Mouse (Mus musculus) embryo, embryonic 10 days (tissue): ENCODE measurements around the gene Arhgef40.
A peak's percentile ranks its signal among the peaks of the same experiment; 100 is the strongest.

ENCODE experiments used
- DNase-seq: peaks from one replicate; pipeline ENCODE4 v3.0.0-alpha.2; 2015; ENCODE audit warnings: low spot score

Arhgef40 gene

DNA sequence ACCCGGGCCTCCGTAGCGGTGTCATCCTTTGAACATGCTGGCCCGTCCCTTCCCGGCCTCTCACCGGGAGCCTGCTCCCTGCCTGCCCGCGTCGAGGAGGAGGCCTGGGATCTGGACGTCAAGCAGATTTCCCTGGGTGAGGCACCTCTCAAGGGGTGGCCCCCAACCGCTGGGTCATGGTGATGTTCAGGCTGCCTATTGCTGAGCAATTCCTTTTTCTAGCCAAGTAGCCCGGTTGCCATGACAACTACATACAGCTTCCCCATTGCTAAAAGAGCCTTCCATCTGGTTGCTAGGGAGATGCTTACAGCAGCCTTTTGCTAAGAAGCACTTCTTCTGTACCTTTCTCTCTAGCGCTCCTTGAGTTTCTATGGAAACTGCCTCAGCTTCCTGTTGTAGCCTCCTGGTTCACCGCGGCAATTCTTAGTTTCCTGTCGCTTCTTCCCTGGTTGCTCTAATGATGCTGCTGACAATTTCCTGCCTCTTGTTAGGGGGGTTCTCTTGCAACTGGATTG, 19.5 kb downstream of the Arhgef40 start:
- DNase-seq: peak; percentile 79

DNA sequence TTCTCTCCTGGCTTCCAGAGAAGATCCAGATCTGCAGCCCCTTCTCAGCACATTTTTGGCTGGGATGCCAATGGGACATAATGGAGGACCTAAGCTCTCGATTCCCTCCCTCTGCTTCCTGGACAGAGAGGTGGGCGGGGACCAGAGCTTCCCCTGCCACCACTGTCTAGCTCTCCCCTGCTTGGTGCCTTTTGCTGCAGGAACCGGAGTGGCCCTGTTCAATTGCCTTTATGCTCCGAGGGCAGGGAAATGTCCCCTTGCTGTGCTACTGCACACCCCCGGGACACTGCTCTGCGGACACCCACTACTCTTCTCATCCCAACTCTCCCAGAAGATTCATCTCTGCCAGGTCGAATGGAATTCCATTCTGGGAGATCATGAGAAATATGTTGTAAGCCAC, 20.6 kb downstream of the Arhgef40 start:
- no peak for DNase-seq

DNA sequence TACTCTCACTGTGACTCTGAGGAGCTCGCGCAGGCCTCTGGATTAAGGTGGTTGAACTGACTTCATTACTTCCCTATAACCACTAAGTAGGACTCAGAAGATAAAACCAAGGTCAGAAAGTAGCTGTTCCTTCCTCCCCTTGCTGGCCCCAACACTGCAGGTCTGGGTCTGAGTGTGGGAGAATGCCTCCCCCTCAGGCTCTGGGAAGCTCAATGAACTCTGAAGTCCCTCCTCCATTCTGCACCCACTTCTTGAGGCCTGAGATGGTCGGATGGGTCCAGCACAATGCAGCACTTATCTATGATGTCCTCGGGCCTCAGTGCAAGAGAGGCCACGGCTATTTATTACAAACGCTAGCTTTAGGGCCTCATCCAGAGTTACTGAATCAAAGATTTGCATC, 21.1 kb downstream of the Arhgef40 start:
- DNase-seq: no peak

GRCm38 (mm10) chr14:52006241-52006640, 21.7 kb downstream of the Arhgef40 start:
- no peak for DNase-seq

- DNase-seq: no peak
These were observed 22.3 kb downstream of the Arhgef40 start for GRCm38 (mm10) chr14:52006771-52007170.

GRCm38 (mm10) chr14:52008321-52009203, 24.0 kb downstream of the Arhgef40 start:
- peak; percentile 89 for DNase-seq

DNA sequence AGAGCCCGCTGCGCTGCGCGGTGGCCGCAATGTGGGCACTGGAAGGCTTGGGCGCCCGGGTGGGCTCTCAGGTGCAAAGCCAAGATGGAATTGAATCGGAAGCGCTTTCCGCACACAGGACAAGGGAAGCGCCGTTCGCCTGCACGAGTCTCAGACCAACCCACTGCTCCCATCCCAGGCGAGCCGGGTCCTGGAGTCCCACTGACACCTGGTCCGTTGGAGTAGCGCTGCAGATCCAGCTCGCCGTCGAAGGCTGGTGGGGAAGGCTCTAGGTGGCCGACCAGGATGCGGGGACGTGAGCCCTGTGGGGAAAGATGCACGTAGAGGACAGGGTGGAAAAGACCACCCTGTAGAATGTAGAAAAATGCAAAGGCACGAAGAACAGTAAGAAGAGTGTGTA, 24.8 kb downstream of the Arhgef40 start:
- no peak for DNase-seq

DNA sequence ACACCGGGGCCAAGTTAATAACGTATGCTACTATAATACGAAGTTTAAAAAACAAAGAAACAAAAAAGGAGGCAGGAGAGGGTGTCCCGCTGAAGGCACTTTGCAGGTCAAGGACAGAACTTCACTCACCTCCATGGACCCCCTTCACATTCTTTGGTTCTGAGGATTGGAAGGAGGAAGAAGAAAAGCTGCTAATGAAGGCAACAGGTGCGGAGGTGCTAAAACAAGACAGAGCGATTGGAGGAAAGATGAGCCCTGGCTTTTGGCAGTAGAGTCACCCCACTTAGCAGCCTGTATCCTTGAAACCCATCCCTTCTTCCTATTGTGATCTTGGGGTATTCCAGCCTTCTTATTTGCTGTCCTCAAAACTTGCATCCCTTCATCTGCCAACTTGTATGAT, 25.3 kb downstream of the Arhgef40 start:
- no peak for DNase-seq

GRCm38 (mm10) chr14:52010446-52011111, 26.1 kb downstream of the Arhgef40 start:
- peak; percentile 87 for DNase-seq

- DNase-seq: peak; percentile 59
These were observed 27.2 kb downstream of the Arhgef40 start for GRCm38 (mm10) chr14:52011683-52012082.

GRCm38 (mm10) chr14:52012085-52012484, 27.6 kb downstream of the Arhgef40 start:
- no peak for DNase-seq

- no peak for DNase-seq
These were observed 28.0 kb downstream of the Arhgef40 start for GRCm38 (mm10) chr14:52012553-52012952.

DNA sequence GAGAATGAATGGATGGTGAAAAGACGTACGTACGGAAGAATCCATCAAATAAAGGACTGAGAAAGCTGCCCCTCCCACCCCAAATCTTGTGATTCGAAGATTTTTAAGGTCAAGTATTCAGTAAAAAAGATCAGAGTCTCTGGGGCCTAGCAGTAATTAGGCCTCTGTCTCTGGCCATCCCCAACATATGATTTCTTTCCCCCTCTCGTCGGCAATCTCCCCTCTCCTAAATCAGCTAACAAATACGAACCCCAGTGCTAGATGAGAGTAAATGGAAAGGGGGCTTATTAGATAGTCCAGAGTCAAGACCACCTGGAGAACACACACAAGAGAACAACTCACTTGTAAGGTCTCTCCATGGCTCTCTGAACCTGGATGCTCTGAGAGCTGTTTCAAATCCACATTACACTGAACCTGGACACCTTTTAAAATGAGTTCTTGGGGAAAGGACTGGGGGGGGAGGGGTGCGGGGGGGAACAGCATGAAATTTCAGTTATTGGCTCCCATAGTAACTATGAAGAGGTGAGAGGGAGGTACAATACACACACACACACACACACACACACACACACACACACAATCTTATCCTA, 28.6 kb downstream of the Arhgef40 start:
- DNase-seq: no peak

- peak; percentile 37 for DNase-seq
These were observed 29.3 kb downstream of the Arhgef40 start for GRCm38 (mm10) chr14:52013771-52014219.

DNA sequence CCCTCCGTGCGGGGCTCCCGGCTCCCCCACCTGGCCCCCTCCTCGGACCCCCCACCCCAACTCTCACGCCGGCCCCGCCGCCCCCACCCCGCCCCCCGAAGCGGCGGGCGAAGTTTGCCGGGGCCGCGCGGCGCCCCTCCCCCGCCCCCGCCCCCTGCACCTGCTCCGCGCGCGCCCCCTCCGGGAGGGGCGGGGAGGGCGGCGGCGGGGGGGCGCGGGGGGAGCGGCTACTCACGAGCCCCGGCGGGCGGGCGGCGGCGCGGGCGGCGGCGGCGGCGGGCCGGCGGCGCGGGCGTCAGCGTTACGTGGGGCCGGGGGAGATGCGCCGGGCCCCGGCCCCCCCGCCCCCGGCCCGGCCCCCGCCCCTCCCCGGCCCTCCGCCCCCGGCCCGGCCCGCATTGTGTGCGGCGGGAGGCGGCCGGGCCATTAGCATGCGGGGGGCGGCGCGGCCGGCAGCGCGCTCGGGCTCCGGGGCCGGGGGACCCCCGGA, 29.8 kb downstream of the Arhgef40 start:
- no peak for DNase-seq

DNA sequence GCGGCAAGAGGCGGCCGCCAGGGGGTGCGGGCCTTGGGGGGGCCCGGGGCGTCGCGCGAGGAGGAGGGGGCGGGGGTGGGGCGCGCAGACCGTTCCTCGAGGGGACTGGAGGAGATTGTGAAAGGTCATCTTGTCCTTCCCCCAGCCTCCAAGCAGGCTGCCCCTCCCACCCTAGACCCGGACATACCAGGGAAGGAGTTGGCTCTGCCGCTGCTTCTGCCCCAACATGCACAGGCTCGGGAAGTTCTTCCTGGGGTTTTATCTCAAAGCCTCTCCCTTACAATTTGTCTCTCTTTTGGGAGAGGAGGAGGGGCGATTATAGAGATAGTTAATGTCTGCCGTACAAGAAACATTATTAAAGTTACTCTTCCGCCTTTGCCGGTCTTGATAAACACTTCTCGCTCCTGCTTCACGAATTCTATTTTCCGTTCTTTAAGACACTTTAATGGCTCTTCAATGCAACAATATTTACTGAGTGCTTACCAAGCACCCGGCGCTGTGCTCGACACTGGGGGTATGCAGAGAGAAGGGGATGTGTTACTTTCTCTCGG, 30.3 kb downstream of the Arhgef40 start:
- DNase-seq: peak; percentile 82

GRCm38 (mm10) chr14:52015445-52016100, 31.1 kb downstream of the Arhgef40 start, which contains the start of gene Tmem253:
Tmem253 (plus strand) TSS chr14:52015658.
- no peak for DNase-seq

DNA sequence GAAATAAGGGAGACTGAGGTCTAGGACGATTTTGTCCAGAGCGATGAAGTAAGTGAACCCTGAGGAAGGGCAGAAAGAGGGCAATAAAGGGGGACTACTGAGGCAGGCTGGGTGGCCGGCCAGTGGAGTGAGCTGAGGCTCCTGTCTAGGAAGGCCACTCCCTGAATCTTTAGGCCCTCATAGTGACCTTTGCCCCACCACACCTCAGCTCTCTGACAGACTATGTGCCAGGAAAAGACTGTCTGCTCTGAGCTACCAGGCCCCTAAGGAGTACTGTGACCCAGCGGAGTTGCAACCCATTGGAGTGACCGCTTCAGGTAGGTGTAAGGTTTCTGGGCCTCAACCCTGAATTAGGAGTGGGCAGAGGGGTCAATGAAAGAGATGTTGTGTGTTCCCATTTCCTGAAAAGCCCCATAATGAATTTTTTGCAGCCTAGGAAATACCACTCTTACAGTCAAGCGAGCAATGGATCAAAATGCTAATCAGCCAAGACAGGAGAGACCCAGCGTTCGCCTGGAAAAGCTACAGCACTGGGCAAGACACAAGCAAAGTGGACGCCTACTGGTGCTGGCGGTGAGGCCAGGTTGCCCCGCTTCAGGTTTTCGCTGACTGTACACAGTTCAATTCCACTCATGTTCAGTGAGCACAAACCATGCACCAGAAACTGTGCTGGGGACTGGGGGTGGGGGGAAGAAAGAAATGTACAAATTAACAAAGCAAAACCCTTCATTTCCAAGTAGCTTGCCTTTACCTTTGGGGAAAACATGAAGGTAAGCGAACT, 32.3 kb downstream of the Arhgef40 start:
- no peak for DNase-seq

GRCm38 (mm10) chr14:52017662-52018061, 33.1 kb downstream of the Arhgef40 start:
- no peak for DNase-seq

DNA sequence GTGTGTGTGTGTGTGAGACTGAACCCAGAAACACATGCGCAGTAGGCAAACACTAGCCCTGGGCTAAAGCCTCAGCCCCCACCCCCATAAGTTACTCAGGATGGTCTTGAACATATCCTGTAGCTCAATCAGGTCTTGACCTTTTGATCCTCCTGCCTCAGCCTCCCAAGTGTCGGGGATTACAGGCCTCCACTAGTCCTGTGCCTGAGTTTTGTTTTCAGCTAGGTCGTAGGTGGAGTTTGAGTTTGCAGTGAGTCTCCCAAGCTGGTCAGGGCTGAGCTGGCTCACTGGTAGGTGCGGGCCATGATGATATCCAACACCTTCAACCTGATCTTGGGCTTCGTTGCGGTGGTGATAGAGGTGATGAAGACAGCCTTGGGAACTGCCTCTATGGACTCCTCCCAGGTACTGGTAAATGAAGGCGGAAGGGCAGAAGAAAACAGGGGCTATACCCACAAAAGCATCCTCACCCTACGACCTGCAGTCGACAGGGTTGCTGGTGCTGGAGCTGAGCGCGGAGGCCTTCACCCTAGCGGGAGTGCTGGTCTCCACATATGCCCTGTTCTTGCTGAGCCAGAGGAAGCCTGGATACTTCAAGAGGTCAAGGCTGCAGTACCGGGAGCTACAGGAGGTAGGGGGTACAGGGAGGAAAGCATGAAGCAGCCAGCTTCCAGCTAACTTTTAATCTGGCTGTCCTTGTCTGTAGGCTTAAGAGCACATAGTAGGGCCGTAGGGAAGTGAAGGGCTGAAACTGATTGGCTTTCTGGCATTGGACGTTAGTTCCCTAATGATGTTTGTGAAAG, 33.9 kb downstream of the Arhgef40 start:
- no peak for DNase-seq
